Mouse (Mus musculus) spleen, adult 12 weeks (tissue): ENCODE measurements around the gene Cyp2c55.

Experiments
- DNase-seq: peaks from one replicate; pipeline ENCODE4 v3.0.0; 2022; ENCODE audit warnings: low spot score

The Cyp2c55 gene

DNA sequence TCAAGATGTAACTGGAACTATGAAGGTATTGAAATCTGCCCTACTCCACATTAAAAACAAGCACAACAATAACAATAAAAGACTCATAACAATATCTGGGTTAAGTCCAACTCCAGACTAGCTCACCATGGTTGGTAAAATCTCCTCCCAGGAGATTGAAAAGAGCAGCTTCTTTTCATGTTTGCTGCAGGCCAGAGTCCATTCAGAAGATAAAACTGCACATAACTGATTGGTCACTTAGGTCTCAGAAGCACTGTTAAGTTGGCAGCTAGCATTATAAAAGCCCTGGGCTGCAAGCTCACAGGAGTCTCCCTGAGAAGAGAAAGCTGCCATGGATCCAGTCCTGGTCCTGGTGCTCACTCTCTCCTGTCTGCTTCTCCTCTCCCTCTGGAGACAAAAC is at the start of gene Cyp2c55:
Cyp2c55 (plus strand) TSS at position 305 of the 400 bp plus-strand sequence.
- no peak for DNase-seq

DNA sequence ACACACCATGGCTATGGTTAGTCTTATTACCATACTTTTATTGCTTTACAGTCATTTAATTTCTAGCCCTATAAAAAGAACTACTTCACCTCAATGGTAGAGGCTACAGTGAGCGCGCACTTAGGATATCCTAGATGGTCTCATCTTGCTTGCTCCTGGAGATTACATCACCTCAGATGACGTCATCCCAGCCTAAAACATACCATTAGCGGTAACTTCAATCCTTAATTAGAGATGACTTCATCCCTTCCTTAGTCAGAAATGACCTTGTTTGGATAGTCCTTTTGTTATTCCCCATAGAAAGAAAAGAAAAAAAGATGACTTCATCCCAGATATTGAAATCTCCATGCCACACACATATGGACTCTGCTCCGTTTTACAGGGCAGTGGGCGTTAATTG is 36.1 kb upstream of the Cyp2c55 start:
- DNase-seq, result no peak

DNA sequence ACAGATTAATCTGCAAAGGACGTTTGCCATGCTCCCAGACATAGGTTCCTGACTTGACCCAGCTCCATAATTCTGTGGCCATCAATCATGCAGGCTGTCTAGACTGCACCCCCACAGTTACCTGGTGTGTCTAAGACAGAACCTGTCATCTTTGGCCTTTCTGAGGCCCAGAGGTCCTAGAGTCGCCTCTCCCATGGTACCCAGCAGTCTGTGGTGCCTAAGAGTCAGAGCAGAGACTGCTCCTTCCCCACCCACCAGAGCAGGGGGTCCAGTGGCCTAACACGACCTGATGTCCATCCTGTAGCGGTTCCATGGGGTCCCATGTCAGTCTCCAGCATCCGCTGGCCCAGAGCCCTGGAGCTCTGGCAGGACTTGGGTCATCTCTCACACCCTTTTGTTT is 34.2 kb upstream of the Cyp2c55 start:
- no peak for DNase-seq

DNA sequence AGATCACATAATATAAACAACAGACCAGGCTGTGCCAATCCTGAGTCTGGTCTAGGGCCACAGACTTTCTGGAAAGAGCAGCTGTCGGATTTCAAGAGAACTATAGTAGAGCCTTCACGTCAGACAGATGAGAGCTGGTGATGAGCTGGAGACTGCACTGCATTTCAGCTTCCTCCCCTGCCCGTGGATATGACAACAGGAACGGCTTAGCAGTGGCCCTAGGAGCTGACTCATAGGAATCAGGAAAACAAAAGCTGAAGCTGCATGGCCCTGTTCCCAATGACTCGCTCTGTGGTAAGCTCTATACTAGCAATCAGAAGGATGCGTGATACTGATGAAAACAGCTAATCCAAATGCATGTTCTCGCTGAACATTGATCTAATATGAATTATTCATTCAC is 33.2 kb upstream of the Cyp2c55 start:
- no peak for DNase-seq

DNA sequence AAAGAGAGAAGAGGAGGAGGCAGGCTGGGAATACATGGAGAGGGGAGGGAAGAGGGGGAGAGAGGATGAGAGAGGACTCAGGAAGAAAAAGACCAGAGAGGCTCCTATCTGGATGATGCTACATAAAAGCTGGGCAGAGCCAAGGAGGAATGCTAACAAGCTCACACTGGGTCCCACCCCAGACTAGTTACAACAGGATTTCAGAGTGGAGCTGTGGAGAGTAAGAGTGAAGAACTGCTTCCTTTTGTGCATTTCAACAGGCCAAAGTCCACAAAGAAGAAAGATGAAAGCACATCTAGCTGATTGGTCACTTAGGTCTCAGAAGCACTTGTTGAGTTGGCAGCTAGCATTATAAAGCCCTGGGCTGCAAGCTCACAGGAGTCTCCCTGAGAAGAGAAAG is 30.6 kb upstream of the Cyp2c55 start:
- DNase-seq, result no peak

DNA sequence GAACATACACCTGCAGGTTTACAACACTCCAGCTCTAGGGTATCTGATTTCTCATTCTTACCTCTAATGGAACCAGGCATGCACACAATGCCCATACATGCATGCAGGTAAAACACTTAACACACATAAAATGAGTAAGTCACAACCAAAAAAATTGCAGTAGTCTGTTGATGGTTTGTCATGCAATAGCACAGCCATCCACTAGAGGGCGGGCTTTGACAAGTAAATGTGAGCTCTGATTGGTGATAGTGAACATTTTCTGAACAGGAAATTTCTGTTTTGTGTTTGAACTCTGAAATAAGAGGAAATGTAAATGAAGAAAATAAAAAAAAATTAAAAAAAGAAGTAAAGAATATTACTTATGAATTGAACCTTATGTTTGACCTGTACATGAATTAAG is 24.9 kb upstream of the Cyp2c55 start:
- DNase-seq, result peak; percentile 23

DNA sequence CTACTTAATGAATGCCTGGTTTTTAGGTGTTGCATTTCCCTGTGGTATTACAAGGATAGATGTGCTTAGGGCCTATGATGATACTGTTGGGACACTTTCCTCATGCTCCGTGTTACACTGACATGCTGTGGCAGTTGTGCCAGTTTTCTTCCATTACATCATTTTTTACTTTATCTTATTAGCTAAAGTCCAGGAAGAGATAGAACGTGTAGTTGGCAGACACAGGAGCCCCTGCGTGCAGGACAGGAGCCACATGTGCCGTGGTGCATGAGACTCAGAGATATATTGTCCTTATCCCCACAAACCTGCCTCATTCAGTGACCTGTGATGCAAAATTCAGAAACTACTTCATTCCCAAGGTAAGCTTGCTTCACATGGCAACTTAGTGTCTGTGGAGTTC is 8.6 kb upstream of the Cyp2c55 start:
- no peak for DNase-seq

DNA sequence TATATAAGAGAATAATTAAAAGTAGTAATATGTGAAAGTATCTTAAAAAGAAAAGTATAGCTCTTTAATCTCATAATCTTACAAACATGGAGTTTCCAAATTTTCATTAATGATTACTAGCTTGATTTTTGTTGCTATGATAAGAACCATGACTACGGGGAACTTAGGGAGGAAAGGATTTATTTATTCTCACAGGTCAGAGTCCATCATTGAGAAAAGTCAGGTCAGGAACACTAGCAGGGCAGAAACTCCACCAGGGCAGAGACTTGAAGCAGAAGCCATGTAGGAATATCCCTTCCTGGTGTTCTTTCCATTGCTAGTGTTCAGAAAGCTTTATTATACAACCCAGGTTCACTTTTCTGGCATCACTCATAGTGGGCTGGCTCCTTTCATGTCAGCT is 8.1 kb upstream of the Cyp2c55 start:
- DNase-seq, result no peak

DNA sequence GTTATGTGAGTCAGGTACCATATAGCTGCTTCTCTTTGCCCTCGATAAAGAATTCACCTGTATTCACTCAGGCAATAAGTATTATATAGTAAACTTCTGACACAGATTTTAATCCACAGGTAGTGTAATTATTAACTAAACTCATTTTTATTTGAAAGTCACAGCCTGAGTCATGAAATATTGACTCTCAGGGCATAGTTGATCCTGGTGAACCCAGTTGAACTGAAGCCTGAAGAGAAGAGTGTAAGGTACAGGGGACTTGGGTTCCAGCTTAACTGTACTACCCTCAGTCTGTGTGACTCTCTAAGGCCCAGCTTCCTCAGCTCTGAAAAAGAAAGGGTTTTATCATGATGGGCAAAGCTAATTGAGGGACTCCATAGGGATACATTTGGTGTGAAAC is 1.7 kb upstream of the Cyp2c55 start:
- no peak for DNase-seq

DNA sequence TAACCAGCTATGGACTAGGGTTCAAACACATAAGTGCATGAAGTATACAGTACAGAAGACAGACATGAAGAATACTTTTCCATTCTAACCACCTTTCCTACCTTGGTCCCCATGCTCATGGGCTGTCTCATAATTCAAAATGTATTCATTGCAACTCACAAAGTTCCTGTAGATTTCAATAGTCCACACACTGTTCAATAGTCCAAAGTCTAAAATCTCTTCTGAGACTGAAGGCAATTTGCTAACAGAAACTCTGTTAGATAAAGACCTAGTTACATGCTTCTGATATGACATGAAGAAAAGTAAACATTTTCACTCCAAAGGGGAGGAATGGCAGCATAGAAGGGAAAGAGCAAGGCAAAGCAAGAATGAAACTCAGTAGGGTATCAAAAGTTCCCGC is 51.1 kb downstream of the Cyp2c55 start:
- DNase-seq, result no peak

DNA sequence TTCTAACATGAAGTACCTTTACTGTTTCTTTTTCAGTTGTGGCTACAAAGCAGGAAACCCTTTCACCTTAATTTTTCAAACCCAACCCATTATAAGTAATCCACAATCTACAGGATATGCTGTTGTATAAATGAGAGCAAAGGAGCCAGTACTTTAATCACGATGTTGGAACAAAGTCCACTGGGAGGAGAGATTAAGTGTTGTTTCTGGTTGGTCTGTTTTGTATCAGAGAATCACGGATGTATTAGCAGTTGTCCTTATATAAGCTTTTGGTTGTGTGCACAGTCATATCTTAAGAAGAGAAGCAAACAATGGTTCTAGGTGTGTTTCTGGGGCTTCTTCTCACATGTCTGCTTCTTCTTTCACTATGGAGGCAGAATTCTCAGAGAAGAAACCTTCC is 53.9 kb downstream of the Cyp2c55 start, which contains the start of gene Cyp2c65:
Cyp2c65 (plus strand) TSS at position 297 of the 400 bp plus-strand sequence.
- DNase-seq, result no peak
